Mouse (Mus musculus) heart, postnatal 4 days (tissue): ENCODE data around the gene Olfr996. TPM values are rescaled to one million over a fixed set of nuclear protein-coding genes. Genes with fewer than 3 reads are reported as not detected.
A peak's percentile ranks its signal among the peaks of the same experiment; 100 is the strongest.
"Not testable (repeated sequence)": the region's sequence is repeated elsewhere in the genome, so short reads cannot be mapped to it uniquely, and the experiment has no call there.

Source experiments
- DNase-seq: peaks from one replicate; pipeline ENCODE4 v3.0.0; 2021
- total RNA-seq, 2 experiments: library from RNA; stranded (reverse); gene quantifications; 2 replicates each; pipeline ENCODE4 v1.2.3; 2021

The Olfr996 gene
- total RNA-seq, result not detected

GRCm38 (mm10) chr2:85578915-85579314 is at the start of gene Olfr996:
Gene Olfr996, plus strand, starts transcription at chr2:85579215.
- DNase-seq, result no peak

- no peak for DNase-seq
Observed at GRCm38 (mm10) chr2:85532082-85532778, 46.8 kb upstream of the Olfr996 start.

GRCm38 (mm10) chr2:85533934-85534333 is 45.1 kb upstream of the Olfr996 start:
- DNase-seq, result no peak

- DNase-seq, result no peak
Observed at GRCm38 (mm10) chr2:85554806-85555205, 24.2 kb upstream of the Olfr996 start.

- DNase-seq, result no peak
Observed at GRCm38 (mm10) chr2:85560226-85560625, 18.8 kb upstream of the Olfr996 start.

- DNase-seq, result peak; percentile 43
Observed at GRCm38 (mm10) chr2:85561187-85561586, 17.8 kb upstream of the Olfr996 start.

GRCm38 (mm10) chr2:85588648-85589047 is 9.6 kb downstream of the Olfr996 start, which contains the start of gene Olfr998:
Gene Olfr998, plus strand, starts transcription at chr2:85588948.
- DNase-seq, result not testable (repeated sequence)

GRCm38 (mm10) chr2:85611803-85612202 is 32.8 kb downstream of the Olfr996 start, which contains the start of gene Olfr1000:
Gene Olfr1000, minus strand, starts transcription at chr2:85611903.
- no peak for DNase-seq

Other genes with a start within 250 kb of the Olfr996 start
- not detected for gene Olfr987, start 239.9 kb upstream of the Olfr996 start, total RNA-seq
- gene Olfr988, start 216.0 kb upstream of the Olfr996 start, total RNA-seq, result not detected
- gene Olfr992, start 169.7 kb upstream of the Olfr996 start, total RNA-seq, result not detected
- gene Olfr993, start 164.3 kb upstream of the Olfr996 start, total RNA-seq, result not detected
- gene Olfr994, start 142.8 kb upstream of the Olfr996 start, total RNA-seq, result not detected
- gene Olfr995, start 135.6 kb upstream of the Olfr996 start, total RNA-seq, result not detected
- gene 4833423E24Rik, start 60.2 kb upstream of the Olfr996 start, total RNA-seq, result not detected
- not detected for gene Olfr998, start 9.7 kb downstream of the Olfr996 start, total RNA-seq
- not detected for gene Olfr1000, start 32.7 kb downstream of the Olfr996 start, total RNA-seq
- not detected for gene Olfr1002, start 71.5 kb downstream of the Olfr996 start, total RNA-seq
- gene Olfr154, start 85.2 kb downstream of the Olfr996 start, total RNA-seq, result not detected
- gene Olfr1006, start 99.6 kb downstream of the Olfr996 start, total RNA-seq, result not detected
- not detected for gene Olfr1008, start 110.2 kb downstream of the Olfr996 start, total RNA-seq
- not detected for gene Olfr1009, start 136.2 kb downstream of the Olfr996 start, total RNA-seq
- not detected for gene Olfr1012, start 183.6 kb downstream of the Olfr996 start, total RNA-seq
- gene Olfr1013, start 187.9 kb downstream of the Olfr996 start, total RNA-seq, result not detected
- gene Olfr1014, start 193.5 kb downstream of the Olfr996 start, total RNA-seq, result not detected
- not detected for gene Olfr1015, start 202.8 kb downstream of the Olfr996 start, total RNA-seq
- gene Olfr1016, start 223.3 kb downstream of the Olfr996 start, total RNA-seq, result not detected
- not detected for gene Olfr1018, start 239.3 kb downstream of the Olfr996 start, total RNA-seq